Mouse (Mus musculus): ENCODE data around the gene Kif11. TPM values are rescaled to one million over a fixed set of nuclear protein-coding genes. Genes with fewer than 3 reads are reported as not detected.

The Kif11 gene
- total RNA-seq, 2 experiments from 2014 or later: 0.49 to 0.97 TPM

DNA sequence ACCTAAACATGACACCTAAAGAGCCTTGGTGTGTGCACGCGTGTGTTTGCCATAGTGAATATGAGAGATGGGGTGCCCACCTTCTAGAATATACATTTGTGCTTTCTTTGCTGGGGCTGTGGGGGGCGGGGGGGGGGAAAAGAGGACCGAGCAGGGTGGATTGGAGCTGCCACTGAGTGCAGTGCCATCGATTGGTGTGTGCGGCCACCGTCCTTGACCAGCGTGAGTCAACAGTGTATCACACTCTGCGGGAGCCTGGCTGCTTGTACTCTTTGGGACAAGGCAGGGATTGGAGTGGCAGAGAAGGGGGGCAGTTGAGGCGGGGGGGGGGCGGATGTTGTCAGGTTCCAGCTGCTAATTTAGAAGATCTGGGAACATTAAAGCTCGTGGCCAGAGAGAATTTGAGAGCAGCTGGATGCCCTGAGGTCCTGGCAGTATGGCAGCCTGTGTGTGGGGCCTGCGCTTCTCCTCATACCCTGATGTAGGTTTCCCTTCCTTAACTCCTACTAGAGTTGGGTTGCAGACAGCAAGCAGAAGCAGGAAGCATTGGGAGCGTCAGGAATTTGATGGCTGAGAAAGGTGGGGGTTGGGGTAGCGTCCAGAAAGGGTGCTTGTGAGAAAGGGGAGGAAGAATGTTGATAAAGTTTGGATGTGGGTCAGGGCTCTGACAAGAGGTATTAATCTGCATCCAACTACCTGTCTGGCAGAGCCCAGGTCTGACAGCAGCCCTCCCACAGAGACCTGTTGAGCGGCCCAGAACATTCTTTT, 64.7 kb downstream of the Kif11 start:
- intact Hi-C loops (cut with DNase I): no loop called here

DNA sequence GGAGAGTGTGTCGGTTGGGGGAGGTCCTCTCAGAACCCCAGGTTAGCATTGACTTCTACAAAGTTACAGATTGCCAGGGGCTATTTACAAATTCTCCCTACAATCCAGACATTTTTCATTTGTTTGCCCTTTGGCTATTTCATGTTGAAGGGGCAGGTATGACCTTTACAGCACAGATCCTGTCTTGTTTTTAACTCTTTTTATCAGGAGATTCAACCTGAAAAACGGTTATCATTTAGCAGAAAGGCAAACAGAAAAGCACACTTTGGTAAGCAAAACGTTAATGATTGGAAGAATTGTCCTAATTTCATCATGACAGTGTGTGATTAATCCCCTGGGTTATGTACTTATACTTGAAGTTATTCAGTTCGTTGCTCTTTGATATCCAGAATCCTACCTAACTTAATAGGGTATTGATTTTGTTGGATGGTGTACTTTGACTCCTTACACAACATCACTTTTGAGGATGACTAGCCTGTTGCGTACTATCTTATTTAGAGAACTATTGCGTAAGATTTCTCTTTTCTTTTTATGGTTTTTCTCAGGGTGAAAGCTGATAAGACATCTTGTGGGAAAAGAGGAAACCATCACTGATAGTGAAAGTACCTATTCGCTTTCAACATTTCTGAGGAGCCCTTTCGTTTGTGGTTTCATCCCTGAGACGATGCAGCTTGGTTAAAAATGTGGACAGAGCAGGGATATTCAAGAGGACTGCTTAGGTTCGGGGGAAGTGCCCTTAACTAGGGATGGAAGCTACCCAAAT, 66.5 kb downstream of the Kif11 start:
- intact Hi-C loops (cut with DNase I): no loop called here
- DNase-seq: no peak

More for the DNA sequence above, 64.7 kb downstream of the Kif11 start:
- no peak for DNase-seq

DNA sequence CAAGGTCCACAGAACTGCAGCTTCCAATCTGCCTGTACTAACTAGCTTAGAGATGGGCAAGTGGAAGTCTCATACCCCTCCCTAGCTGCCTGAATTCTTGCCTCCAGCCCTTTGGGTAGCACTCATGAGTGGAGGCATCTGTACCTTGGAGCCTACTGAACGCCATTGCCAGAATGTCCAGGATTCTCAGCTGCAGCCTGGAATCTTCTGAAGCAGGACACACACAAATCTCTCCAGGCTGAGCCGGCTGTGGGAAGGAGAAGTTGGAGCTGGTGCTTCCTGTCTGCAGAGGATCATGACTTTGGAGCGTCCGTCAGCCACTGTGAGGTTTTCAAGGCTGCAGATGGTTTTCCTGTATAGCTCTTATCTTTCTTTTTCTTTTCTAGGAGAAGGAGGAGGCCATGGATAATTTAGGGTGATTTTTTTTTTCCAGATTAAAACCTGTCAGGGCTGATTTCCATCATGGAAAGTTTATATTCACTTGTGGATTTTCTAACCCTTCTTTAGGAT, 67.5 kb downstream of the Kif11 start:
- no peak for DNase-seq
- intact Hi-C loops (cut with DNase I): no loop called here

DNA sequence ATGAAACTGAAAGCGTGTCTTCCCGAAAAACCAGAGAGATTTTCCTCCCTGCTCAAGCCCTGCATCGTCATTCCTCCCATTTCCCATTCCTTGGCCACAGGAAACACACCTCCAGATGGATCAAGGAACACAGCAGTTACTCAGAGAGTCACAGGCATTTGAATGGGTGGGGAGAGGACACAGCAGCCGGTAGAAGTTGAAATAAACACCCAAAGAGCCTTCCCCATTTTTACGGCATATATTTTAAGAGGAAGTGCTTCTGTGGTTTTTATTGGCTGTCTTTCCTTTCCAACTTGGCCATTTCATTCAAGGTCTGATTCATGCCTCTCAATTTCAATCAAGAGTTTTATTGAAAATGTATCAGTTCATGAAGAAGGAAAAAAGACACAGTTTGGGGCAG, 72.0 kb downstream of the Kif11 start:
- DNase-seq: no peak
- intact Hi-C loops (cut with DNase I): no loop called here

DNA sequence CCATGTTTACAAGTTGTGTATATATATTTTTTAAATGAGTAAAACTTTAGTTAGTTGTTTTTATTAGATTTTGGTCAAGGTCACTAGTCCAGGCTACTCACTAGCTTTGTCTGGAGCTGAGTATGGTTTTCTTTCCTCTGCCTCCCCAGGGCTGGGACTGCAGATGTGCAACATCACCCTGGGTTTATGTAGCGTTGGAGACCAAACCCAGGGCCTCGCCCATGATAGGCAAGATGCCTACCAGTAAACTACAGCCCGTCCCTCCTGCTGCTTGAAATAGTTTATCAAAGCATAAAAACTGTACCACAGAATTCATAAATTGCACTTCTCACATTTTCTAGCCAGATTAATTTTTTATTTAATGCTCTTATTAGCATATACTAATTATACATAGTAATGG, 73.0 kb downstream of the Kif11 start:
- intact Hi-C loops (cut with DNase I): no loop called here
- no peak for DNase-seq

DNA sequence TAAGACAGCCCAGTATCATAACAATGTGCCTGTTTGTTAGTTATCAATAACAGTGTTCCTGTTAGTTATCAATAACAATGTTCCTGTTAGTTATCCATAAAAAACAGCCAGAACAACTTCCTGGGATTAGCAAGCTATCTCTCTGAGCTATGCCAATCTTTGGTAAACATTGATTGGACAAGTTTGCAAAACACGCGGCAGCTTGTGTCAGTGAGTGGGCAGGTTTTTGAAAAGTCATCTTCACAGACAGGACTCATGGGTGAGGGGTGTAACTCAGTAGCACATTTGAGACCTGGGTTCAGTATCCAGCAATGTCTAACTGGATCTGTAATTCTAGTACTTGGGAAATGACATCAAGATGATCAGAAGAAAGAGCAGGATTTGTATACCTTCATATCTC, 79.3 kb downstream of the Kif11 start:
- intact Hi-C loops (cut with DNase I): no loop called here
- DNase-seq: no peak

DNA sequence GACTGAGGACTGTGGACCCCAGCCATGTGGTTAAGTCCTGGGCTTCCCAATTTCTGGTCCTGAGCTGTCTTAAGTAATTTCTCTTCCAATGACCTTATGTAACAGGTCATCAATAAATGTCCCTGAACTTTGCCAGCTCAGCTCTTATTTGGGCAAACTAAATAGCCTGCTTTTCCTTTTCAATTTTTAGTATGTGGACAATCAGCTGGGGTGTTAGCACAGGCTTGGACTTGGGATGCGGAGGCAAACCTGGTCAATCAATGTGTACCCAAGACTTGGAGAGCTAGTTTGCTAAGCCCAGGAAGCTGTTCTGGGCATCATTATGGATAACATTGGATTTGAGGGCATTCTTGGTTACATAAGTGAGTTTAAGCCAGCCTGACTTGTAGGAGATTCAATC, 79.8 kb downstream of the Kif11 start:
- intact Hi-C loops (cut with DNase I): no loop called here
- DNase-seq: no peak

DNA sequence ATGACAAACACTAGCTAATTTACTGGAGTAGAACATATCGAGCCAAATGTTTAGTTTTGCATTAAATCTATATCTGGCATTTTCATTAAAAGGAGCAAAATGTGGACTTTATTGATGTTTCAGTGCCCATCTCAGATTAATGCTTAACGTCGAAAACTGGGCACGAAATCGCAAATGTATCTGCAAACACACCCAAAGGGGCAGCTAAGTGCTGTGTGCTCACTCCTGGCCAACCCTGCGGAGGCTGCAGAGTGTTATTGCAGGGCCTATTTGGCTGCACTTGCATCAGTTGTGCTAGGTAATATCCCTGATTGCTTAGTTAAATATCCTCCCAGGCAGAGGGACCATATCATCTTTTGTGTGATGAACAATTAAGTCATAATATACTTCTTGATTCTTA, 81.8 kb downstream of the Kif11 start:
- intact Hi-C loops (cut with DNase I): no loop called here
- DNase-seq: no peak

DNA sequence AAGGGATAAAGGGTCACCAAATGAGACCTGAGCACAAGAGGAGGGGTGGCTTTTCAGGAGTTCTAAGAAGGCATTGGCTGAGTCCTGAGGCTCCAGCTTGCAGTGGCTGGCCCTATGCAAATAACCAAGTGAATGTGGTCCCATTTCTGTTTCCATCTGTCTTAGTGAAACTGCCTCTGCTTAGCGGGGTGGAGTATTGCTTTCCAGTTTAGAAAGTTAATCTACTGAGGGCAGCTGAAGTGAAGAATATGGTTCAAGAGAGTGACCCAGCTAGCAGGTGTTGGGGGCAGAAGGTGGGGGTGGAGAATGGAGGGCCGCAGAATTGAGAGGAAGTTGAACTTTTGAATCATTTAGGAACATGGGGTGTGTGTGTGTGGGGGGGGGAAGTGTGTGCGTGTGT, 90.2 kb downstream of the Kif11 start:
- DNase-seq: no peak
- intact Hi-C loops (cut with DNase I): no loop called here

DNA sequence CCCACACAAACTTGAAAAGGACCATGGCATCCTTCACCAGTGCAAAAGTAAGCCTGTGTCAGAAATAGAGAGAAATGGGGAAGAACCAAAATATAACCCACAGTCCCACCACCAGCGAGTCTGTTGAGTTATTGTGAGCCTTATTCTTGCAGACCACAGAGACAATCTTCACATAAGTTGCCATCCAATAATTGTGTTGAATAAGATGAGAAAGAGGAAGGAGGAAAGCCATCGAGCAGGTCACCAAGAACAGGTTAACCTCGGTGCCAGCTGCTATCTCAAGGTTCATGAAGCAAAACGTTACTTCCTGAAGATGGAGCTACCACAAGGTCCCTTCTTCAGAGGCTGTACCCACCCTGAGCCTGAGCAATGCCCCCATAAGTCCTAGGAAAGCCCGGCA, 90.8 kb downstream of the Kif11 start:
- DNase-seq: no peak
- intact Hi-C loops (cut with DNase I): no loop called here

DNA sequence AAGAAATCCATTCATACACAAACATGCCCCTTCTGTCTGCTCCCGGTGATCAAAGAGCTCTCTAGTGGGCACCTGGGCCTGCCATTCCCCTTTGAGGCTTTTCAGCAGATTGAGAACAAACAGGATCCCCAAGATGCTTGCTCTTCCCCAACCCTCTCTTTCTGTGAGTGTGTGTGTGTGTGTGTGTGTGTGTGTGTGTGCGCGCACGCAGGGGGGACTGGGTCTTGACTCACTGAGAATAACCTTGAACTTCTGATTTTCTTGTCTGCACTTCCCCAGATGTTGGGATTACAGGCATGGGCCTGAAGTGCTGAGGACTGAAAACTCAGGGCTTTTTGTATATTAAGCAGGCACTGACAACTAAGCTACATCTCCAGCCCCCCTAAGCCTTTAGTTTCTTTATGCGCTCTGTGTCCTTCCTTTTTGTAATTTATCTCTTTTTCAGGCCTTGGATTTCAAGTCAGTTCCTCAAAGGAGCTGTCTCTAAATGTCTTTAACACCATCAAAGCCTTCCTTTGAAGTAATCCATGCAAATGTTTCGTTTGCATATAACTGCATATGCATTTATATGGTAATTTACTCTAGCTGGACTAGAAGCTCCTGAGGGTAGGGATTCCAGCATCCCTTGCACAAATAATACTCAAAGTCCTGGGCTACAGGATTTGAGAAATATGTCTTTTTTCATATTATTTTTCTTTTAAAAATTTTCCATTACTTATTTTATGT, 92.8 kb downstream of the Kif11 start:
- intact Hi-C loops (cut with DNase I): no loop called here

More for the DNA sequence above, 92.8 kb downstream of the Kif11 start:
- DNase-seq: no peak

Other genes starting within 250 kb of the Kif11 start
- gene March5, start 168.9 kb upstream of the Kif11 start, total RNA-seq (2021): 10 to 100 TPM; 74.6 to 75.2 TPM
- 10 to 100 TPM; 47.6 to 50.2 TPM for gene Cpeb3, start 167.8 kb upstream of the Kif11 start, total RNA-seq (2021)
- gene Ide, start 38.6 kb upstream of the Kif11 start, total RNA-seq (2021): 10 to 100 TPM; 88.1 to 99.2 TPM
- gene Hhex, start 58.4 kb downstream of the Kif11 start, total RNA-seq (2021): 1 to 10 TPM; 1.4 to 2.2 TPM
- 10 to 100 TPM; 40.6 to 48.2 TPM for gene Exoc6, start 174.0 kb downstream of the Kif11 start, total RNA-seq (2021)

All from gastrocnemius, postnatal 36 days (tissue).